Mouse (Mus musculus): ENCODE results near the gene Tbl2.

- TF ChIP-seq POLR2A (IDR thresholded peaks at IDR 0.05; ENCODE audit: borderline replicate concordance, extremely low read depth, low read depth, low read length) (no peak), CTCF (IDR thresholded peaks at IDR 0.05; ENCODE audit: insufficient read depth, low read length) (no peak)
Measured at GRCm38 (mm10) chr5:135166909-135167308, 17.5 kb downstream of the Tbl2 start.
